Mouse (Mus musculus) MEL (cell line): Measurements from ENCODE around the gene Cttnbp2. TPM values are rescaled to one million over a fixed set of nuclear protein-coding genes. Genes with fewer than 3 reads are reported as not detected.
A peak's percentile ranks its signal among the peaks of the same experiment; 100 is the strongest.

Experiments used
- DNase-seq: peaks from one replicate; pipeline ENCODE4 v3.0.0; 2011; ENCODE audit warnings: low read depth, low spot score
- H3K27ac ChIP-seq: 2 replicates; pipeline ENCODE4 v1.5.1; 2012; ENCODE audit warnings: low read depth, mild to moderate bottlenecking, control low read depth, low read length, moderate library complexity; ENCODE audit not compliant: control insufficient read depth
- H3K27me3 ChIP-seq, 2 experiments: fragments of 150-350 bp in 1 of 2; sonication (generic) in 1 of 2; 2 replicates each; pipeline ENCODE4 v1.6.1; 2012; ENCODE audit warnings: low read length in 2 of 2, mild to moderate bottlenecking in 2 of 2, improper control_type of control experiment in 1 of 2, moderate library complexity in 1 of 2; ENCODE audit not compliant: insufficient read depth in 2 of 2, control insufficient read depth in 1 of 2
- H3K36me3 ChIP-seq, 2 experiments: 2 replicates each; pipeline ENCODE4 v1.6.1; 2012 to 2014; ENCODE audit warnings: low read length in 2 of 2, improper control_type of control experiment in 1 of 2, inconsistent platforms in 1 of 2, mild to moderate bottlenecking in 1 of 2; ENCODE audit not compliant: insufficient read depth in 2 of 2, control insufficient read depth in 1 of 2
- H3K4me1 ChIP-seq, 2 experiments: fragments of 150-350 bp in 1 of 2; sonication (generic) in 1 of 2; 2 replicates each; pipeline ENCODE4 v1.6.1; 2012; ENCODE audit warnings: low read length in 2 of 2, improper control_type of control experiment in 1 of 2, mild to moderate bottlenecking in 1 of 2; ENCODE audit not compliant: insufficient read depth in 2 of 2, control insufficient read depth in 1 of 2
- H3K4me3 ChIP-seq, 2 experiments: fragments of 150-350 bp in 1 of 2; sonication (generic) in 1 of 2; 2 replicates each; pipeline ENCODE4 v1.5.1; 2012; ENCODE audit warnings: low read depth in 2 of 2, low read length in 2 of 2, mild to moderate bottlenecking in 2 of 2, moderate library complexity in 2 of 2, control low read depth in 1 of 2, improper control_type of control experiment in 1 of 2; ENCODE audit not compliant: control insufficient read depth in 1 of 2, insufficient read depth in 1 of 2
- H3K79me2 ChIP-seq: 2 replicates; pipeline ENCODE4 v1.6.1; 2012; ENCODE audit warnings: mild to moderate bottlenecking, low read length, moderate library complexity; ENCODE audit not compliant: control insufficient read depth, poor library complexity, insufficient read depth
- H3K9ac ChIP-seq: 2 replicates; pipeline ENCODE4 v1.6.1; 2012; ENCODE audit warnings: low read depth, mild to moderate bottlenecking, control low read depth, low read length, moderate library complexity; ENCODE audit not compliant: control insufficient read depth, poor library complexity, severe bottlenecking
- H3K9me3 ChIP-seq: fragments of 150-350 bp; sonication (generic); replicated peaks from 2 replicates; pipeline ENCODE4 v1.6.1; 2012; ENCODE audit warnings: mild to moderate bottlenecking, low read length, improper control_type of control experiment, moderate library complexity; ENCODE audit not compliant: insufficient read depth
- BHLHE40 ChIP-seq: IDR thresholded peaks from 2 replicates; pipeline ENCODE4 v1.6.1; 2012; ENCODE audit warnings: low read depth, mild to moderate bottlenecking, inconsistent platforms, low read length, improper control_type of control experiment, borderline replicate concordance
- EP300 ChIP-seq, 2 experiments: IDR thresholded peaks; 2 replicates each; pipeline ENCODE4 v1.6.1; 2011; ENCODE audit warnings: improper control_type of control experiment in 2 of 2, low read length in 2 of 2, low read depth in 1 of 2, mild to moderate bottlenecking in 1 of 2
- ETS1 ChIP-seq: IDR thresholded peaks from 2 replicates; pipeline ENCODE4 v1.6.1; 2012; ENCODE audit warnings: low read depth, mild to moderate bottlenecking, inconsistent platforms, low read length, improper control_type of control experiment, moderate library complexity
- KAT2A ChIP-seq: conservative IDR thresholded peaks from 2 replicates; pipeline ENCODE4 v1.6.1; 2012; ENCODE audit warnings: low read depth, low read length, improper control_type of control experiment, inconsistent platforms
- MAFK ChIP-seq: IDR thresholded peaks from 2 replicates; pipeline ENCODE4 v1.6.1; 2011; ENCODE audit warnings: low read depth, mild to moderate bottlenecking, low read length, improper control_type of control experiment, borderline replicate concordance
- MEF2A ChIP-seq: IDR thresholded peaks from 2 replicates; pipeline ENCODE4 v1.6.1; 2014; ENCODE audit warnings: low read depth, mild to moderate bottlenecking, inconsistent platforms, low read length, improper control_type of control experiment; ENCODE audit not compliant: poor library complexity, insufficient replicate concordance, severe bottlenecking; ENCODE audit errors: extremely low read depth
- POLR2A ChIP-seq, 2 experiments: IDR thresholded peaks; 2 replicates each; pipeline ENCODE4 v1.6.1; 2011 to 2012; ENCODE audit warnings: low read length in 2 of 2, mild to moderate bottlenecking in 2 of 2, control low read depth in 1 of 2, improper control_type of control experiment in 1 of 2, low read depth in 1 of 2, moderate library complexity in 1 of 2; ENCODE audit not compliant: control insufficient read depth in 1 of 2, insufficient read depth in 1 of 2, poor library complexity in 1 of 2
- RAD21 ChIP-seq: IDR thresholded peaks from 2 replicates; pipeline ENCODE4 v1.6.1; 2011; ENCODE audit warnings: mild to moderate bottlenecking, low read depth, low read length, improper control_type of control experiment
- RCOR1 ChIP-seq: IDR thresholded peaks from 2 replicates; pipeline ENCODE4 v1.6.1; 2012; ENCODE audit warnings: low read depth, mild to moderate bottlenecking, inconsistent platforms, low read length, improper control_type of control experiment
- SIN3A ChIP-seq: IDR thresholded peaks from 2 replicates; pipeline ENCODE4 v1.6.1; 2012; ENCODE audit warnings: low read length, improper control_type of control experiment, inconsistent platforms
- TAL1 ChIP-seq: IDR thresholded peaks from 2 replicates; pipeline ENCODE4 v1.6.1; 2012; ENCODE audit warnings: mild to moderate bottlenecking, inconsistent platforms, low read length, moderate library complexity, mixed read lengths
- USF1 ChIP-seq: IDR thresholded peaks from 2 replicates; pipeline ENCODE4 v1.6.1; 2014; ENCODE audit warnings: low read depth, mild to moderate bottlenecking, inconsistent platforms, low read length, improper control_type of control experiment, moderate library complexity
- polyA plus RNA-seq, 2 experiments: library from polyadenylated mRNA; stranded (reverse) in 1 of 2; unstranded in 1 of 2; fragments of >175 nt in 1 of 2; fragments of >200 nt in 1 of 2; gene quantifications; 2 replicates each; pipeline versions ENCODE4 v1.2.1 to v1.2.4; 2012; ENCODE audit warnings: low replicate concordance in 2 of 2, low read depth in 1 of 2; ENCODE audit not compliant: insufficient read length in 2 of 2, insufficient read depth in 1 of 2, missing spikeins in 1 of 2
- total RNA-seq: library from RNA; depleted of rRNA; stranded (reverse); fragments of 300-350 nt; gene quantifications from 2 replicates; pipeline ENCODE4 v1.2.3, GENCODE M21; 2012

Gene Cttnbp2
- total and polyA plus RNA-seq, 3 experiments: 0.77 to 1.2 TPM; not detected in 1

- TF ChIP-seq POLR2A (IDR thresholded peaks at IDR 0.05; ENCODE audit: control insufficient read depth in 1 of 2, insufficient read depth in 1 of 2, low read depth in 1 of 2, low read length in 2 of 2, poor library complexity in 1 of 2): no peak
- peak; percentile 34; the same call in 1 of the 2 replicates for TF ChIP-seq RCOR1
- TF ChIP-seq, all 39 proteins: peak for 13
These were observed 98.7 kb downstream of the Cttnbp2 start (continued) for GRCm38 (mm10) chr6:18415961-18416360.

GRCm38 (mm10) chr6:18411505-18412225 lies 103.0 kb downstream of the Cttnbp2 start:
- no peaks in the 10 kb centered on the region for H3K9me3 ChIP-seq
- H3K36me3 ChIP-seq: peaks cover 0 to 18% of the 10 kb centered on the region in 2 experiments; a peak in 2 of 4 replicates
- no peak for DNase-seq
- H3K79me2 ChIP-seq: no peaks in the 10 kb centered on the region
- H3K4me1 ChIP-seq: peaks cover 3 to 17% of the 10 kb centered on the region in 2 experiments
- H3K4me3 ChIP-seq: no peak overlapping the region
- no peak overlapping the region for H3K9ac ChIP-seq
- TF ChIP-seq EP300 (IDR thresholded peaks at IDR 0.05; ENCODE audit: low read depth in 1 of 2, low read length in 2 of 2) (peak in 1 of 2 experiments; percentile 31; a peak in 1 of 4 replicates), TAL1 (no peak), ETS1 (peak; percentile 41; the same call in 1 of the 2 replicates), USF1 (no peak; the same call in 1 of the 2 replicates), KAT2A (no peak), SIN3A (no peak), MAFK (peak; percentile 92), MEF2A (no peak), RAD21 (no peak)
- H3K27me3 ChIP-seq: no peaks in the 10 kb centered on the region
- H3K27ac ChIP-seq: no peak overlapping the region

GRCm38 (mm10) chr6:18408445-18408844 lies 106.2 kb downstream of the Cttnbp2 start:
- no peak overlapping the region for H3K9ac ChIP-seq
- no peak overlapping the region for H3K27ac ChIP-seq
- no peaks in the 10 kb centered on the region for H3K79me2 ChIP-seq
- H3K9me3 ChIP-seq: no peaks in the 10 kb centered on the region
- TF ChIP-seq BHLHE40: no peak
- TF ChIP-seq, all 39 proteins: peak for 0
- Histone ChIP-seq H3K27me3 (no peaks in the 10 kb centered on the region), H3K4me1 (peaks cover 0 to 3% of the 10 kb centered on the region in 2 experiments; a peak in 3 of 4 replicates), H3K4me3 (no peak overlapping the region), H3K36me3 (peaks cover 0 to 5% of the 10 kb centered on the region in 2 experiments; a peak in 2 of 4 replicates)
- DNase-seq: no peak
